Mouse (Mus musculus) heart, embryonic 11.5 days (tissue): ENCODE measurements around the gene Slit3. TPM values are rescaled to one million over a fixed set of nuclear protein-coding genes. Genes with fewer than 3 reads are reported as not detected.
A peak's percentile ranks its signal among the peaks of the same experiment; 100 is the strongest.

Experiments used
- ATAC-seq: fragments of 200-750 bp; cut with Nextera tagmentation; replicated peaks from 2 replicates; pipeline ENCODE4 v1.8.0; 2017; ENCODE audit warnings: moderate library complexity; ENCODE audit not compliant: insufficient number of reproducible peaks, low FRiP score, low TSS enrichment
- H3K27ac ChIP-seq: fragments of 300-500 bp; sonication (generic); 2 replicates; pipeline ENCODE4 v1.5.1; 2014; ENCODE audit warnings: mild to moderate bottlenecking, low read depth, low read length
- H3K27me3 ChIP-seq: fragments of 300-500 bp; sonication (generic); 2 replicates; pipeline ENCODE4 v1.6.1; 2014; ENCODE audit warnings: mild to moderate bottlenecking, low read length, mixed read lengths; ENCODE audit not compliant: control insufficient read depth, insufficient read depth
- H3K36me3 ChIP-seq: fragments of 300-500 bp; sonication (generic); 2 replicates; pipeline ENCODE4 v1.6.1; 2014; ENCODE audit warnings: mild to moderate bottlenecking, low read length, moderate library complexity, mixed read lengths; ENCODE audit not compliant: control insufficient read depth, insufficient read depth
- H3K4me1 ChIP-seq: fragments of 300-500 bp; sonication (generic); 2 replicates; pipeline ENCODE4 v1.6.1; 2014; ENCODE audit warnings: low read length; ENCODE audit not compliant: control insufficient read depth, insufficient read depth
- H3K4me2 ChIP-seq: fragments of 300-500 bp; sonication (generic); 2 replicates; pipeline ENCODE4 v1.6.1; 2014; ENCODE audit warnings: mild to moderate bottlenecking, moderate library complexity
- H3K4me3 ChIP-seq: fragments of 300-500 bp; sonication (generic); 2 replicates; pipeline ENCODE4 v1.5.1; 2014; ENCODE audit warnings: low read depth, low read length
- H3K9ac ChIP-seq: fragments of 300-500 bp; sonication (generic); 2 replicates; pipeline ENCODE4 v1.6.1; 2014; ENCODE audit warnings: mild to moderate bottlenecking, low read depth, low read length, moderate library complexity
- H3K9me3 ChIP-seq: fragments of 300-500 bp; sonication (generic); replicated peaks from 2 replicates; pipeline ENCODE4 v1.6.1; 2016; ENCODE audit warnings: low read length; ENCODE audit not compliant: control insufficient read depth
- WGBS: fragments of 180-500 bp; shearing (Covaris S2); extraction: QIAGEN DNeasy Blood & Tissue Kit; methylation state at CpG from one replicate; pipeline ENCODE4 v1.1.7; 2014; ENCODE audit not compliant: insufficient replicate concordance; 5-methylcytosine and 5-hydroxymethylcytosine counted together
- polyA plus RNA-seq: library from polyadenylated mRNA; unstranded; fragments of >200 nt; fragmentation: Nextera tagmentation; extraction: Ambion mirVana; gene quantifications from 2 replicates; pipeline ENCODE4 v1.2.1, GENCODE M21; 2014

Gene Slit3
- polyA plus RNA-seq, 1 experiment from 2014 or later: 26.1 TPM

DNA sequence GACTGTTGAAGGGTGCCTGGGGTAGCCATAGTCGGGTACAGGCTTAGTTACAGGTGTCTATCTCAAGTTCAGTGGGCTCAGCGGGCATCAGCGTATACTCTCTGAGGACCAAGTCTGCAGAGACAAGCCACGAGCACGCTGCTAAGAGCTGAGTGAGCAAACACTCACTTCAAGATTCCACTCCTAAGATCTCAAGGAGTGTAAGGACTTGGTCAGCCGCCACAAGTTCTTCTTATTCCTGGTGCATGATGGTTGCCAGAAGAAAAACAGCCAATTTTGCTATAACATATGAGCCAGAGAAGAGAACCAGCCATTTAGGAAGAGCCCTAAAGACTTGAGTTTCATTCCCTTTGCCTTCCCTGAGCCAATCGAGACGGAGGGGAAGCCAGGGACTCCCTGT lies 436.5 kb downstream of the Slit3 start:
- Histone ChIP-seq H3K4me2 (no peak overlapping the region), H3K4me3 (no peak overlapping the region), H3K36me3 (no peaks in the 10 kb centered on the region), H3K9me3 (no peaks in the 10 kb centered on the region), H3K9ac (no peak overlapping the region), H3K27me3 (0 out of 2 replicates have a peak, but pooled peaks cover 2% of the 10 kb centered on the region), H3K27ac (no peak overlapping the region), H3K4me1 (peaks cover 4% of the 10 kb centered on the region; the same call in 1 of the 2 replicates)
- ATAC-seq: no peak
- 84% methylated on average over 8 of the region's 8 CpGs for WGBS

DNA sequence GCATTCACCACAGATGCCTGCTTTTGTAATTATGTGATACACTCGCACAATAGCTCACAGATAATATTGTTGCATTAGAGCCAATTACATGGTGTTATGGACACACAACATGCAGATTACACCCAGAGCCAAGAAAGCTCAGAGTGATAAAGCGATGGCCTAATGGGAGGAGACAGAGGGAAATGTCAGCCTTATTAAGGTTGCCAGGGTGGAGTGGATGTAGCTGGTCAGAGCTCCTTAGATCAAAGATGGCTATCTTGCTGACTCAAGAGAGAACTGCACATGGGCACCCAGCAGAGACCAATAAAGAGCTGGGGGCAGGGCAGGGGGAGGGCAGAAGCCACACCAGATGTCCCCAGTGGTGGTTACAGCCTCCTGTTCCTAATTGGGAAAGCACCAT lies 437.3 kb downstream of the Slit3 start:
- H3K36me3 ChIP-seq: no peaks in the 10 kb centered on the region
- H3K27me3 ChIP-seq: 0 out of 2 replicates have a peak, but pooled peaks cover 2% of the 10 kb centered on the region
- no peak for ATAC-seq
- H3K4me2 ChIP-seq: no peak overlapping the region
- no peak overlapping the region for H3K9ac ChIP-seq
- H3K9me3 ChIP-seq: no peaks in the 10 kb centered on the region
- peaks cover 4% of the 10 kb centered on the region; the same call in 1 of the 2 replicates for H3K4me1 ChIP-seq
- no peak overlapping the region for H3K27ac ChIP-seq
- no peak overlapping the region for H3K4me3 ChIP-seq
- WGBS: 85% methylated on average over 2 of the region's 2 CpGs

DNA sequence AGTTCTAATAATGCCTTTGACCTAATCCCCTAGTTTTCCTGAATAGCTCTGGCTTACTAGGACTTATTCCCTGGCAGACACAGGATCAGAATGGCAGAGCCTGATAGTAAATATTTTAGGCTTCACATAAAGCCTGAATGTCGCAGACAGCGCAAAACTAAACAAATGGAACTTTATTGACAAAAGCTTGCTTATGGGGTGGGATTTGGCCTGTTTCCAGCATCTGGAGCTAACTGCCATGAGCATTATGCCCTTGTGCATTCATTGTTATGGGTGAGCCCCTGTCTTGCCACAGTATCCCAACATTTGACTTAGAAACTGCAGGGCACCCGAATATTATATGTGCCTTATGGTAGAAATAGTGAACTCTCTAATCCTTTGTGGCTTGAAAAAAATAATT lies 438.4 kb downstream of the Slit3 start:
- Histone ChIP-seq H3K36me3 (no peaks in the 10 kb centered on the region), H3K4me1 (peaks cover 4% of the 10 kb centered on the region; the same call in 1 of the 2 replicates), H3K9ac (no peak overlapping the region), H3K4me3 (no peak overlapping the region), H3K27ac (no peak overlapping the region), H3K9me3 (no peaks in the 10 kb centered on the region), H3K4me2 (no peak overlapping the region), H3K27me3 (0 out of 2 replicates have a peak, but pooled peaks cover 2% of the 10 kb centered on the region)
- no peak for ATAC-seq
- WGBS: 82% methylated on average over 3 of the region's 3 CpGs

DNA sequence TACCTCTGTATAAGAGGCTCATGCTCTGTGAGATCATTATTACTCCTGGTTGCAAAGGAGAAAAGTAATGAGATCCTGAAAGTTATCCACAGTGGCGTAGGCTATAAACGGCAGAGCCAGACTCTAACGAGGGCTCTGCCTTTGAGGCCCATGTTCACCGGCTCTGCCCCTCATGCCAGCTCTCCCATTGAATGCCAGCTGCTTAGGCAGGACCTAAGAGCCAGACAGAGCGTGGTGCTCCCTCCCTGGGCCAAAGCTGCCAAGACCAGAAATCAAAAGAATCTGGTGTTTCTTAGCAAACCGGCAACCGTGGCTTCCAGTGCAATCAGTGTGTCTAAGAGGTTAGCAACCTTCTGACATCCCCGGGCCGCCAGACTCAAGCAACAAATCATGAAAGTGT lies 440.7 kb downstream of the Slit3 start:
- Histone ChIP-seq H3K27me3 (0 out of 2 replicates have a peak, but pooled peaks cover 2% of the 10 kb centered on the region), H3K4me2 (no peak overlapping the region), H3K36me3 (no peaks in the 10 kb centered on the region), H3K4me1 (peaks cover 9% of the 10 kb centered on the region), H3K9ac (no peak overlapping the region), H3K4me3 (no peak overlapping the region), H3K9me3 (no peaks in the 10 kb centered on the region), H3K27ac (no peak overlapping the region)
- no peak for ATAC-seq
- 84% methylated on average over 9 of the region's 9 CpGs for WGBS

DNA sequence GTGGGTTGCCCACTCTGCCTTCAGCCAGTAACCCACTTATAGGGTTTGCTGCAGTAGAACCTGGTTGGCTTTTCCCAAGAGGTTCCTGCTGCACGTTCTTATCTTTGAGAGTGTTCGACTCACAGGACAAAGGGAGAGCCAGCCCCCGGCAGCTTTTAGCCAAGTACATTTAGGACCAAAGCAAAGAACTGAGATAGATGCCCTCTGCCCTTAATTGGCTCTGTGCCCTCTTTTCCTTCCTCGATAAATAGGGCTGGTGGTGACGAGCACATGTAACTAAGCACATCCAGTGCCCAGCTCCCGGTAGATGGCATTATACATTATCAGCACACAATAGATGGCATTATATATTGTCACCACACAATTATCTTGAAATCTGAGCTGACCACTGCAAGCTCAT lies 444.3 kb downstream of the Slit3 start:
- 30% methylated on average over 6 of the region's 6 CpGs for WGBS
- Histone ChIP-seq H3K27ac (no peak overlapping the region), H3K36me3 (no peaks in the 10 kb centered on the region), H3K4me3 (no peak overlapping the region), H3K9me3 (no peaks in the 10 kb centered on the region), H3K27me3 (no peaks in the 10 kb centered on the region), H3K4me2 (no peak overlapping the region), H3K9ac (no peak overlapping the region), H3K4me1 (peaks cover 15% of the 10 kb centered on the region)
- ATAC-seq: no peak

DNA sequence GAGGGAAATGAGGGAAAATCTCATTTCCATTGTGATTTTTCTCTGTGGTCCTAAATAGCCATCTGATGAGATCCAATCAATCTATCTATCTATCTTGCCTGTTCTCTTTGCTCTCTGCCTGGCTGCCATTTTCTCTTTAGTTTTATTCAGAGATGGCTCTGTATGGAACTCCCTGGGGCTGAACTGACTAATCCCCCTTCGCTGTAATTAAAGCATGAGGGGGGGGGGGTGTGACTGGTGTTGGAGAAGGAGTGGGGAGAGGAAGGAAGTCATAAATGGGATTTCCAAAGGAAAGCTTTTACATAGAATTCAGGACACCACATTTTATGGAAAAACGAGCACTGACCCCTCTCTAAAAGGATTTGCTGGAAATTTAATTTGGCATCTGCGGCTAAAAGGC lies 445.7 kb downstream of the Slit3 start:
- Histone ChIP-seq H3K4me1 (peaks cover 15% of the 10 kb centered on the region), H3K27ac (no peak overlapping the region), H3K4me3 (no peak overlapping the region), H3K27me3 (no peaks in the 10 kb centered on the region), H3K4me2 (no peak overlapping the region), H3K9me3 (no peaks in the 10 kb centered on the region), H3K36me3 (0 out of 2 replicates have a peak, but pooled peaks cover 2% of the 10 kb centered on the region), H3K9ac (no peak overlapping the region)
- 73% methylated on average over 3 of the region's 3 CpGs for WGBS
- ATAC-seq: no peak

DNA sequence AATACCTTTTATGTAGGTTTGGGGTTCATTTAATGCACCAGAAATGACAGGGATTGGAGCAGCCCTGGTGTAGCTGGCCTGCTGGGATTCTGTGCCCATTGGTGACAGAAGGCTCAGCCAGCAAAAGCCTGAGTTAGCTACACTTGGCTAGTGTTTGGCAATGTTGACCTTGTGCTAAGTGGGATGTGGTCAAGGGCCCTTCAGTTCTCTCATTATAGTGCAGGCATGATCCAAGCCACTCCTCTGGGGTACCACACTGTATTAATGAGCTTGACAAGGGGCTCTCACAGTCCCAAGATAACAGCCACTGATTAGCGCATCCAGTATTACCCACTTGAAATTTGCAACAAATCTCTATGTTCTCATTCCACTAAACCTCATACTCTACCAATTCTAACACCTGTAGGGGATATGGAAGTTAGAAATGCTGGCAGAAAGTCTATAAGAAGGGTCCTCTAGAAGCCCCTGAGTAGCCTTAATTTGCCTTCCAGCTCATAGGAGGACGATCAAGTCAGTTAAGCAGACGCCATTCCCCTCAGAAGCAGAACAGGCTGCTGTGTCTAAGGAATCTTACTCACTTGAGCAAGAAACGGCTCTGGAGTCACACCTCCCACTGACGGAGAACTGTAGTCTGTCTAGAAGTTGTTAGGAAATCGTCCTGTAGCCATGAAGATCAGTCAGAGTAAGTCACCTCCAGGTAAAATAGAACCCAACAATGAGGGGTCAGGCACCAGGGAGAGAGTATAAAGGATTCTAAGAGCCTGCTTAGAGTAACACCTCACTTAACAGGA lies 448.3 kb downstream of the Slit3 start:
- Histone ChIP-seq H3K4me2 (0 out of 2 replicates have a peak overlapping the region, but pooled peaks have one; percentile 15), H3K27ac (no peak overlapping the region), H3K4me1 (peaks cover 23% of the 10 kb centered on the region), H3K27me3 (no peaks in the 10 kb centered on the region), H3K36me3 (0 out of 2 replicates have a peak, but pooled peaks cover 2% of the 10 kb centered on the region), H3K9ac (no peak overlapping the region), H3K4me3 (no peak overlapping the region), H3K9me3 (no peaks in the 10 kb centered on the region)
- WGBS: 43% methylated on average over 6 of the region's 6 CpGs
- ATAC-seq: no peak

DNA sequence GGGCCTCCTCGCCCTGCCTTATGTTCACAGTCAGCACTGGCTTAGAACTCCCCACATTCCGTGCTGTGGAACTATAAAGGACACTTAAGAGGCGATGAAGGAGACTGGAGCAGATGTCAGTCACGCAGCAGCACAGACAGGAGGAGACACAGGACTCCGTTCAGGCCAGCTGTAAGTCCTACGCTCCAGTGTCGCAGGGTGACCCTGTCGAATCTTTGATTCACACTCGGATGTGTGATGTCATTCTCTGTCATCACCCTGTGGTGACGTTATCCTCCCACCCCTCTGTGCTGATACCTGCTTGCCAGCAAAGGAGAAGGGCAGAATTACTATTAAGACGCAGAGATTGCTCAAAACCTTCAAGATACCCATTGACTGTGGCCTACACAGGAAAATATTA lies 448.9 kb downstream of the Slit3 start:
- Histone ChIP-seq H3K4me3 (no peak overlapping the region), H3K4me2 (0 out of 2 replicates have a peak overlapping the region, but pooled peaks have one; percentile 15), H3K4me1 (peaks cover 23% of the 10 kb centered on the region), H3K27ac (no peak overlapping the region), H3K9me3 (no peaks in the 10 kb centered on the region), H3K36me3 (0 out of 2 replicates have a peak, but pooled peaks cover 2% of the 10 kb centered on the region), H3K9ac (no peak overlapping the region), H3K27me3 (no peaks in the 10 kb centered on the region)
- WGBS: 34% methylated on average over 11 of the region's 11 CpGs
- ATAC-seq: peak; percentile 43; the same call in 1 of the 2 replicates
